Mouse (Mus musculus): ENCODE measurements around the gene Spink2. TPM values are rescaled to one million over a fixed set of nuclear protein-coding genes. Genes with fewer than 3 reads are reported as not detected.

Gene Spink2
- polyA plus RNA-seq, 1 experiment from 2014 or later: 2.3 TPM

DNA sequence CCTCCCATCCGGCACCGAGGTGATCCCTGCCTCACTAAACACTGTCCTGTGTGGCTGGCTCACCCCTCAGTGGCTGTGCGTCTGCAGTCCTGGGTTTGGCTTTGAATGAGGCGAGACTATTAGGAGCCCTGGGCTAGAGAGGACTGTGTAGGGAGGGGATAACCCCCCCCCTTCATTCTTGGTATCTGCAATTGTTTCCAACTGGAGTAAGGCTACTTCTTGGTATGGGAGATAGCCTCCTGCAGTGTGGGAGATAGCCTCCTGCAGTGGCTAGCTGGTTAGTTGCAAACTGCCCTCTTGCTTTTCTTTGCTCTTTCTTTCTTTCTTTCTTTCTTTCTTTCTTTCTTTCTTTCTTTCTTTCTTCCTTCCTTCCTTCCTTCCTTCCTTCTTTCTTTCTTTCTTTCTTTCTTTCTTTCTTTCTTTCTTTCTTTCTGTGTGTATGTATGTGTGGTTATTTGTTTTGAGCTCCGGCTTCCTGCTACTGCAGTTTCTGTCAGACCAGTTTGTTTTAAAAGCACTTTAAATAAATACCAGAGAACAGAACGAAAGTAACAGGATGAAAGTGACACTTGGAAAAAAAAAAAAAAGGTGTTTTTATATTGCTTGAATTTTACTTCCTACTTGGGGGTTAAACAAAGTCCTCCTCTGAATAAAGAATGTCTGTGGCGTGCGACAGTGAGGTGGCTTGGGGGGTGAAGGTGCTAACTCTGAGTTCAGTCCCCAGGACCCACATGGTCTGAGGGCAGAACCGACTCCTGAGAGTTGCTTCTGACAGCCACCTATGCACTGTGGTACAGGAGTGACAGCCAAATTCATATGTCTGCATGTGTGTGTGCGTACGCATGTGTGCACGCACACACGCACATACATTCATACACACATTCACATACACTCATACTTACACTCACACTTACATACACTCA is 45.3 kb downstream of the Spink2 start:
- Histone ChIP-seq H3K27ac (no peak overlapping the region), H3K36me3 (no peaks in the 10 kb centered on the region), H3K9ac (no peak overlapping the region), H3K4me2 (replicated peaks) (no peak overlapping the region), H3K4me1 (0 out of 2 replicates have a peak, but pooled peaks cover 3% of the 10 kb centered on the region), H3K27me3 (no peaks in the 10 kb centered on the region), H3K4me3 (no peak overlapping the region), H3K9me3 (no peaks in the 10 kb centered on the region)
- 64% methylated on average over 13 of the region's 13 CpGs for WGBS
- no peak for ATAC-seq (ENCODE audit: insufficient number of reproducible peaks, insufficient read depth, low FRiP score, low TSS enrichment)

DNA sequence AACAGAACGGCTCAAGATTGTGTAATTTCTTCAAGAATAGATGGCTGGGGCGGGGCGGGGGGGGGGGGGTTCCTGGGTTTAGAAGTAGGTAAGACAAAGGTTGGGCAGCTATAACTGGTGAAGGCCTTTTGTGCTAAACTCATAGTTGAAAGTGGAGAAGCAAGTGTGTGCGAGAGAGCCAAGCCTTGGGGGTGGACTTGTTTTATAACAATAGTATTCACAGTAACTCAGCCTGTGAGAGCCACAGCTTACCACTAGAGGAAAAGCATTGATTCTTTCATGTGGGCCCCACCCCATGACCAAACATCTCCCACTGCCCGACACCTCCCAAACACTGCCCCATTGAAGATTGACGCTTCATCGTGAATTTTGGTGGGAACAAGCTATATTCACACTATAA is 47.7 kb downstream of the Spink2 start:
- Histone ChIP-seq H3K9ac (no peak overlapping the region), H3K27me3 (no peaks in the 10 kb centered on the region), H3K27ac (no peak overlapping the region), H3K4me3 (no peak overlapping the region), H3K4me2 (replicated peaks) (no peak overlapping the region), H3K36me3 (no peaks in the 10 kb centered on the region), H3K9me3 (no peaks in the 10 kb centered on the region), H3K4me1 (0 out of 2 replicates have a peak, but pooled peaks cover 3% of the 10 kb centered on the region)
- 87% methylated on average over 7 of the region's 7 CpGs for WGBS
- no peak for ATAC-seq (ENCODE audit: insufficient number of reproducible peaks, insufficient read depth, low FRiP score, low TSS enrichment)

DNA sequence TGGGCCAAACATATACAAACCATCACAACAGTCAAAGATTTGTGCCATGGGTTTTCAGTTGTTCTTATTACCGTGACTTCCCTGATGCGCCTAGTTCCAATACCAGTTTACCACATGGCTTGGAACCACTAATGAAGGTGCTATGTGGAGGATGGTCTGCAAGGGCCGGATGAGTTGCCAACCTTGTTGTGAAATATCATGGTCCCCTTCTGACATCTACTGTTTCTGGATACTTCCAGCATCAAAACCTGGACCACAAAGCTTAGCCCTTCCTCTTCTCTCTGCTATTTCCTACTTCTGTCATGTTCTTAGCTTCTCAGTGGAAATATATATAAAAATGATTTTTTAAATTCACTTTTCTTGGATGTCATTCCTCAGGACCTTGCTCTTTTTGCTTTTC is 48.7 kb downstream of the Spink2 start:
- H3K4me3 ChIP-seq: no peak overlapping the region
- H3K36me3 ChIP-seq: no peaks in the 10 kb centered on the region
- no peak for ATAC-seq (ENCODE audit: insufficient number of reproducible peaks, insufficient read depth, low FRiP score, low TSS enrichment)
- WGBS: 87% methylated on average over 3 of the region's 3 CpGs
- no peak overlapping the region for H3K27ac ChIP-seq
- no peak overlapping the region for H3K4me2 ChIP-seq (replicated peaks)
- H3K9ac ChIP-seq: no peak overlapping the region
- H3K9me3 ChIP-seq: no peaks in the 10 kb centered on the region
- 0 out of 2 replicates have a peak, but pooled peaks cover 3% of the 10 kb centered on the region for H3K4me1 ChIP-seq
- no peaks in the 10 kb centered on the region for H3K27me3 ChIP-seq

DNA sequence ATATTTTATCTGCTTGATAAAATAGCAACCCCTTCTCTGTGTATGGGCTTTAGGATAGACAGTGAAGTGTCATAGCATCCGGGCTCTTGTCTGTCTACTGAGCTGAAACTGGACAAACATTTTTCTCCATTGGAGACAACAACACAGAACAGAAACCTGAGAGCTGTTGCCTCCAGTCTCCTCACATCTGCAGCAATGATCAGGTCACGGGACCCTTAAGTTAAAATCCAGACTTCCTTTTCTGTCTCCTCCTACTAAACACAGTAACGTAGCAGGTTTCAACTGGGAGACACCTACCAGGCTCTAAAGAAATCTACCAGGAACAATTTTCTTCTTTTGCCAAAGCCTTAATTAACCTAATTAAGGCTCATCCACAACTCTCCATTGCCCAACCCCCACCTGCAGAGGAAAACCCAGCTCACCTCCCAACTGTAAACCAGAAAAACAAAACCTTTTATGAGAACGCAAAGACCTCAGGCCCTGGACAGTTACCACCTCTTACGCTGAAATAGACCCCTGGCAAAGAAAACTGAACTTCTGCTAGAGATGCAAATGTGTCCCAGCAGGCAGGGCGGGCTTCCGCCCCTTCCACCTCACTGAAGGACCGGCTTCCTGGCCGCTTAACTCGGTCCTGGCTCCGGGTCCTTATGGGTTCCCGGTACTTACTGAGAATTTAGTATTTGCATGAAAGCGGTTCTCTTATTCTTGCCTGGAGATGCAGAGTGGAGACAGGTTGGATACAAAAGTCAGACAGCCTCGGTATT is 53.3 kb downstream of the Spink2 start:
- Histone ChIP-seq H3K4me3 (no peak overlapping the region), H3K36me3 (no peaks in the 10 kb centered on the region), H3K9me3 (no peaks in the 10 kb centered on the region), H3K4me1 (no peaks in the 10 kb centered on the region), H3K9ac (no peak overlapping the region), H3K27me3 (no peaks in the 10 kb centered on the region), H3K27ac (0 out of 2 replicates have a peak overlapping the region, but pooled peaks have one; percentile 17), H3K4me2 (replicated peaks) (no peak overlapping the region)
- WGBS: 25% methylated on average over 14 of the region's 14 CpGs
- ATAC-seq (ENCODE audit: insufficient number of reproducible peaks, insufficient read depth, low FRiP score, low TSS enrichment): no peak

DNA sequence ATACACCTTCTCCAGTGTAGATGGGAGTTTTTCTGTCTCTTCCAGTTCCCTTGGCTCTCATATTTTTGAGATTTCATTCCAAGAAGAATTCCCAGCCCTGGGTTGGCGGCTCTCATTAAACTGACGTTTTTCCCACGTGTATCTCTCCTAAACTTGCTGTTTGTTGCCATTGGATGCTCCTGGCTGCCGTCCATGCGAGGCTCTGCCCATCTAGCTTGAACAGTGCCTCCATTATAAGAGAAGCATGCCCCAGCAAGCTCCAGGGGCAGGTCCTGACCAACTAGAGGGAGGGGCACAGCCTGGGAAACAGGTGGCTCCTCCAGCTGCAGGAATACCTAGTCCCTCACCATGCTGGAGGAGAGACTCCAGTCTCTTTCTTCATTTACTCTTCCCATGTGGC is 54.3 kb downstream of the Spink2 start:
- Histone ChIP-seq H3K9me3 (no peaks in the 10 kb centered on the region), H3K27ac (no peak overlapping the region), H3K4me3 (no peak overlapping the region), H3K36me3 (no peaks in the 10 kb centered on the region), H3K4me1 (no peaks in the 10 kb centered on the region), H3K9ac (no peak overlapping the region), H3K27me3 (no peaks in the 10 kb centered on the region), H3K4me2 (replicated peaks) (no peak overlapping the region)
- 60% methylated on average over 5 of the region's 5 CpGs for WGBS
- ATAC-seq (ENCODE audit: insufficient number of reproducible peaks, insufficient read depth, low FRiP score, low TSS enrichment): no peak

DNA sequence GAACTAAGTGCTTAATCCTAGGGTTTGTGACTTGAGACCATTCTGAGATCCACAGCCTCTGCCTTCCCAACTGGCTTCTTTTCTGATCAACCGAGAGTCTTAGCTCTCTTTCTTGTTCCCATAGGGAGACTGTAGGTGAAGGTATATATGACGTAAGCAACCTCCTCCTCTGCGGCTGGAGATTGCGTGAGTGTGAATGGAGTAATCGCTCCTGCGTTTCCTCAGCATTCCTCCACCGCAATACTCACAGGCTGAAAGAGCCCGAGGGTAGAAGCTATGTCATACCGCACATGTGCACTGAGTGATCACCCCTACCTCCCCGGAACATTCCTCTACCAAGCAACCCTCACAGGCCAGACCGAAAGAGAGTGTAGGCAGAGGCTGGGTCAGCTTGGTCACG is 55.7 kb downstream of the Spink2 start:
- H3K9me3 ChIP-seq: no peaks in the 10 kb centered on the region
- no peak overlapping the region for H3K4me3 ChIP-seq
- ATAC-seq (ENCODE audit: insufficient number of reproducible peaks, insufficient read depth, low FRiP score, low TSS enrichment): no peak
- H3K4me2 ChIP-seq (replicated peaks): no peak overlapping the region
- H3K27me3 ChIP-seq: no peaks in the 10 kb centered on the region
- no peak overlapping the region for H3K9ac ChIP-seq
- WGBS: 85% methylated on average over 12 of the region's 12 CpGs
- H3K36me3 ChIP-seq: no peaks in the 10 kb centered on the region
- H3K4me1 ChIP-seq: no peaks in the 10 kb centered on the region
- H3K27ac ChIP-seq: no peak overlapping the region

Other genes with a start within 250 kb of the Spink2 start
- 87.8 and 93.5 TPM in 2 replicates for gene Srp72, start 236.8 kb downstream of the Spink2 start, polyA plus RNA-seq (2016; fragmentation: Nextera tagmentation; extraction: Ambion mirVana)
- gene Arl9, start 207.4 kb downstream of the Spink2 start, polyA plus RNA-seq (2016; fragmentation: Nextera tagmentation; extraction: Ambion mirVana): not detected in 2 replicates
- not detected in 2 replicates for gene Thegl, start 195.4 kb downstream of the Spink2 start, polyA plus RNA-seq (2016; fragmentation: Nextera tagmentation; extraction: Ambion mirVana)
- 0.26 and 0.27 TPM in 2 replicates for gene Hopx, start 96.3 kb downstream of the Spink2 start, polyA plus RNA-seq (2016; fragmentation: Nextera tagmentation; extraction: Ambion mirVana)
- 56.5 and 59.7 TPM in 2 replicates for gene Rest, start 54.0 kb upstream of the Spink2 start, polyA plus RNA-seq (2016; fragmentation: Nextera tagmentation; extraction: Ambion mirVana)
- gene Noa1, start 98.6 kb upstream of the Spink2 start, polyA plus RNA-seq (2016; fragmentation: Nextera tagmentation; extraction: Ambion mirVana): 32.7 and 33.8 TPM in 2 replicates
- 76.4 and 78.9 TPM in 2 replicates for gene Polr2b, start 98.7 kb upstream of the Spink2 start, polyA plus RNA-seq (2016; fragmentation: Nextera tagmentation; extraction: Ambion mirVana)
- 17.0 and 17.5 TPM in 2 replicates for gene Igfbp7, start 196.6 kb upstream of the Spink2 start, polyA plus RNA-seq (2016; fragmentation: Nextera tagmentation; extraction: Ambion mirVana)

Data from embryonic facial prominence, embryonic 12.5 days (tissue).